In genomic region chr1:179197821-179198516, GRCm38 (mm10) we compare ENCODE assay signal across 13 mouse cellular contexts.
DNase-seq lines count a peak whose midpoint lies in the region; ATAC-seq and TF ChIP-seq lines count a peak whose summit lies in the region.
"Had no signal": no experiment of that assay in that cellular context is flagged by ENCODE, and none has a peak within 500 bp of the region (broad histone marks: within the 10 kb centered on the region; RNA-seq: fewer than 3 reads in every experiment).

No protein-coding gene starts in this region.

- no peaks in the 10 kb centered on the region for H3K9me3 ChIP-seq in stomach, embryonic 16.5 days (replicated peaks; ENCODE audit: control insufficient read depth, low read length)
- H3K9me3 ChIP-seq: limb, embryonic 15.5 days; midbrain, embryonic 13.5 days had no signal

- no peaks in the 10 kb centered on the region for H3K79me2 ChIP-seq in liver, adult 2 months (ENCODE audit: control insufficient read depth, insufficient read depth, low read length)

- 76% methylated on average over 11 of the region's 11 CpGs for WGBS in liver, adult 2 months
- WGBS in stomach, embryonic 16.5 days, result 47% methylated on average over 11 of the region's 11 CpGs

- H3K9ac ChIP-seq in liver, adult 2 months (ENCODE audit: low read depth, low read length), result no peak overlapping the region
- H3K9ac ChIP-seq in stomach, embryonic 16.5 days (ENCODE audit: low read length), result no peak overlapping the region
- H3K9ac ChIP-seq: limb, embryonic 15.5 days; midbrain, embryonic 13.5 days had no signal

- H3K4me3 ChIP-seq in liver, adult 2 months (ENCODE audit: insufficient read depth, low read depth, low read length), result no peak overlapping the region
- no peak overlapping the region for H3K4me3 ChIP-seq in stomach, embryonic 16.5 days (replicated peaks; ENCODE audit: low read length)
- H3K4me3 ChIP-seq: erythroblast, embryonic 14.5 days; limb, embryonic 15.5 days; midbrain, embryonic 13.5 days had no signal

- TF ChIP-seq POLR2A in liver, adult 2 months (IDR thresholded peaks at IDR 0.05; ENCODE audit: extremely low read depth, insufficient read depth, low read length), result no peak

- no peak overlapping the region for H3K4me2 ChIP-seq in stomach, embryonic 16.5 days (ENCODE audit: low read depth, low read length)
- H3K4me2 ChIP-seq: limb, embryonic 15.5 days; midbrain, embryonic 13.5 days had no signal

- H3K4me1 ChIP-seq in liver, adult 2 months (ENCODE audit: control insufficient read depth, insufficient read depth, low read length), result no peaks in the 10 kb centered on the region
- no peaks in the 10 kb centered on the region for H3K4me1 ChIP-seq in stomach, embryonic 16.5 days (ENCODE audit: control insufficient read depth, insufficient read depth, low read length)
- H3K4me1 ChIP-seq: midbrain, embryonic 13.5 days had no signal

- H3K27me3 ChIP-seq in liver, adult 2 months (ENCODE audit: control insufficient read depth, insufficient read depth, low read length), result no peaks in the 10 kb centered on the region
- no peaks in the 10 kb centered on the region for H3K27me3 ChIP-seq in stomach, embryonic 16.5 days (ENCODE audit: control insufficient read depth, insufficient read depth, low read length)
- H3K27me3 ChIP-seq: limb, embryonic 15.5 days; midbrain, embryonic 13.5 days had no signal

- H3K36me3 ChIP-seq in liver, adult 2 months (ENCODE audit: control insufficient read depth, insufficient read depth, low read length), result no peaks in the 10 kb centered on the region
- H3K36me3 ChIP-seq in stomach, embryonic 16.5 days (ENCODE audit: control insufficient read depth, insufficient read depth, low read length), result no peaks in the 10 kb centered on the region
- H3K36me3 ChIP-seq: limb, embryonic 15.5 days; midbrain, embryonic 13.5 days had no signal

- no peak for TF ChIP-seq CTCF in liver, adult 2 months (IDR thresholded peaks at IDR 0.05; ENCODE audit: low read depth, low read length)

- H3K27ac ChIP-seq in liver, adult 2 months (replicated peaks; ENCODE audit: insufficient read depth, low read depth, low read length), result no peak overlapping the region
- peak overlapping the region; percentile 3; the same call in 1 of the 2 replicates for H3K27ac ChIP-seq in stomach, embryonic 16.5 days (ENCODE audit: low read length)
- H3K27ac ChIP-seq: midbrain, embryonic 13.5 days had no signal

- peak; percentile 10 for DNase-seq in liver, adult 2 months (ENCODE audit: extremely low read depth, low read depth, low spot score)
- DNase-seq in liver, result no peak
- peak; percentile 36 for DNase-seq in R1 (ENCODE audit: low read depth, low spot score)
- DNase-seq in urinary bladder, postnatal 25 days (ENCODE audit: low spot score), result no peak
- DNase-seq in left cerebral cortex, adult 11 months (ENCODE audit: low spot score), result no peak
- DNase-seq: spleen, adult 18-20 months; thymus, postnatal 36 days had no signal

- ATAC-seq in granulocyte monocyte progenitor cell, adult 5-6 weeks (replicated peaks; ENCODE audit: poor library complexity, severe bottlenecking), result 0 out of 2 replicates have a peak, but pooled peaks have one; percentile 20
- peak; percentile 44 for ATAC-seq in stomach, embryonic 16.5 days (ENCODE audit: insufficient read depth, low FRiP score)
- ATAC-seq: inflammation-experienced regulatory T-cells, adult 6 months; midbrain, embryonic 13.5 days had no signal

Comparison
In these comparisons a context has a peak if more than half of its experiments do, and no peak if none do; other contexts are left out.
1. DNase-seq: peak in liver, adult 2 months (single experiment) and R1 (single experiment); none in liver (single experiment), urinary bladder, postnatal 25 days (single experiment) and left cerebral cortex, adult 11 months (single experiment).